Mouse (Mus musculus): Measurements from ENCODE around the gene Scfd2. TPM values are rescaled to one million over a fixed set of nuclear protein-coding genes. Genes with fewer than 3 reads are reported as not detected.

Scfd2 gene
- polyA plus RNA-seq, 1 experiment from 2014 or later = 18.1 TPM

DNA sequence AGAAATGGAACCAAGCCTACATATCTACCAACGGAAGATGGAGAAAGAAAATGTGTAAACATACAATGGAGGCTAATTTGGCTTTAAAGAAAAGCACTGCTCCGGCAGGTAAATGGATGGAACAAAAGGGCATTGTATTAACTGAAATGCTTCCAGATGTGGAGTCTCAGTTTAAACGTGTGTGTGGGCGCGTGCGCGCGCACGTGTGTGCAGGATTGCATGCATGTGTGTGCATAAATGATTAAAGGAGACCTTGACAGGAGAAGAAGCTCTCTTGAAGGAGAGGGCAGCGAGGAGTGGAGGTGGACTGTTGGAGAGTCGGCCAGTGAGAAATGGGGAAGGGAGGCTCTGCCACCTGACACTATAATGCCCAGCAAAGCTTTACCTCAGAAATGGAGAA, 58.4 kb downstream of the Scfd2 start:
- WGBS = 91% methylated on average over 11 of the region's 11 CpGs
- Histone ChIP-seq H3K4me3 (ENCODE audit: low read depth, low read length) (no peak overlapping the region), H3K9me3 (replicated peaks; ENCODE audit: control insufficient read depth, low read length, poor library complexity, severe bottlenecking) (no peaks in the 10 kb centered on the region), H3K9ac (ENCODE audit: low read depth, low read length) (no peak overlapping the region), H3K27ac (ENCODE audit: low read length) (no peak overlapping the region), H3K4me1 (ENCODE audit: control insufficient read depth, insufficient read depth, low read length) (no peaks in the 10 kb centered on the region), H3K36me3 (ENCODE audit: control insufficient read depth, insufficient read depth, low read length) (no peaks in the 10 kb centered on the region), H3K27me3 (ENCODE audit: control insufficient read depth, insufficient read depth, low read depth, low read length) (no peaks in the 10 kb centered on the region), H3K4me2 (ENCODE audit: low read length) (no peak overlapping the region)
- no peak for ATAC-seq

DNA sequence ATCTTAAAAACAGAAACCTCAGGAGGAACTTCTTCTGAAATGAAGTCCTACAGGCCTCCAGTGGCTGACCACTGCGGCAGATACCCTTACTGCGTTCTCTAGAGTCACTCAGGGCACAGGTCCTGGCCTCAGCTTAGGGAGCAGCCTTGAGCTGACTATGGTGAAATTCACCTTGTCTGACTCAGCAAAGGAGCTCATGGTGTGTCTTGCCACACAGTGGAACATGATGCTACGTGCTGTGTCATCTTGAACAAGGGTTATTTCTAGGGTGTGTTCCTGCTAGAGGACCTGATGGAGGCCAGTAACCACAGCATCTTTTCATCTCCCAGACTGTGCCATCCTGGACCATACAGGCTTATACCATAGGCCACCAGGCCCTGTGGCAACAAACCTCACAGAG, 60.7 kb downstream of the Scfd2 start:
- Histone ChIP-seq H3K9me3 (replicated peaks; ENCODE audit: control insufficient read depth, low read length, poor library complexity, severe bottlenecking) (no peaks in the 10 kb centered on the region), H3K36me3 (ENCODE audit: control insufficient read depth, insufficient read depth, low read length) (no peaks in the 10 kb centered on the region), H3K27me3 (ENCODE audit: control insufficient read depth, insufficient read depth, low read depth, low read length) (no peaks in the 10 kb centered on the region), H3K9ac (ENCODE audit: low read depth, low read length) (no peak overlapping the region), H3K4me1 (ENCODE audit: control insufficient read depth, insufficient read depth, low read length) (no peaks in the 10 kb centered on the region), H3K4me2 (ENCODE audit: low read length) (no peak overlapping the region), H3K4me3 (ENCODE audit: low read depth, low read length) (no peak overlapping the region), H3K27ac (ENCODE audit: low read length) (no peak overlapping the region)
- WGBS = 93% methylated on average over 3 of the region's 3 CpGs
- ATAC-seq = no peak

DNA sequence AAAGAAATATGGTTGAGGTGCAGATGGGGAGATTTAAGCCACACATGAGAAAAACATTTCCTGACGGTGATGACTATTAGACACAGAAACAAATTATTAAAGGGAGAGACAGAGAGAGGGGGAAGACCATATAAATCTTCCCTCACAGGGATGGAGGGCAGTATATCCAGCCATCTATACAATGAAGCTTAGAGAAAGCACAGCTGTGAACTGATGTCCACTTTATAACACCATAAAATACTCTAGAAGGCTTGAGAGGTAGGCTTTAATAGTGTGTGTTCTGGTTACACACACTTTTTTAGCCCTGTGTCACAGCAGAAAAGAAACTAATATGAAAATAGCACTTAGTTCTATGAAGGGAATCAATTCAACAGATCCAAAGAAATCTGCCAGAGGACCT, 61.9 kb downstream of the Scfd2 start:
- no peaks in the 10 kb centered on the region for H3K36me3 ChIP-seq (ENCODE audit: control insufficient read depth, insufficient read depth, low read length)
- no peak for ATAC-seq
- H3K9me3 ChIP-seq (replicated peaks; ENCODE audit: control insufficient read depth, low read length, poor library complexity, severe bottlenecking) = no peaks in the 10 kb centered on the region
- H3K27ac ChIP-seq (ENCODE audit: low read length) = no peak overlapping the region
- no peaks in the 10 kb centered on the region for H3K27me3 ChIP-seq (ENCODE audit: control insufficient read depth, insufficient read depth, low read depth, low read length)
- 96% methylated on average over 1 of the region's 1 CpGs for WGBS
- H3K4me2 ChIP-seq (ENCODE audit: low read length) = no peak overlapping the region
- H3K4me1 ChIP-seq (ENCODE audit: control insufficient read depth, insufficient read depth, low read length) = no peaks in the 10 kb centered on the region
- H3K9ac ChIP-seq (ENCODE audit: low read depth, low read length) = no peak overlapping the region
- no peak overlapping the region for H3K4me3 ChIP-seq (ENCODE audit: low read depth, low read length)

DNA sequence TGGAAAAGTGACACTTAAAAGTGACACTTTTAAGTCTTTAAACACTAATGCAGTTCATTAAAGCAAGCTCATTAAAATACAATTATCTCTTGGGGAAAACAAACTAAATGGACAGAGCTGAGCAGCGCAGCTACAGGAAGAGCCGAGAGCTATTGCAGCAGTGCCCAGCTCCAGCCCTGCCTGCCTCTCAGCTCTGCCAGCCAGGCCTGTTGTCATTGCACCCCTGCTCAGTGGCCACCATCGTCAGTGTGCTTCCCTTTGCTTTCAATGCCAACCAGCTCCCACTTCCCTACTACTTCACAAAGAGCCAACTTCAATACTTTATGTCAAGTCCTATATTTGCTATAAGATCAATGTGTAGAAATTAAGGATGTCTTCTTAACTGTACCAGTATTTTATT, 63.8 kb downstream of the Scfd2 start:
- H3K27me3 ChIP-seq (ENCODE audit: control insufficient read depth, insufficient read depth, low read depth, low read length) = no peaks in the 10 kb centered on the region
- no peaks in the 10 kb centered on the region for H3K9me3 ChIP-seq (replicated peaks; ENCODE audit: control insufficient read depth, low read length, poor library complexity, severe bottlenecking)
- H3K9ac ChIP-seq (ENCODE audit: low read depth, low read length) = no peak overlapping the region
- no peaks in the 10 kb centered on the region for H3K4me1 ChIP-seq (ENCODE audit: control insufficient read depth, insufficient read depth, low read length)
- H3K36me3 ChIP-seq (ENCODE audit: control insufficient read depth, insufficient read depth, low read length) = no peaks in the 10 kb centered on the region
- H3K4me3 ChIP-seq (ENCODE audit: low read depth, low read length) = no peak overlapping the region
- ATAC-seq = no peak
- H3K27ac ChIP-seq (ENCODE audit: low read length) = no peak overlapping the region
- 68% methylated on average over 3 of the region's 3 CpGs for WGBS
- H3K4me2 ChIP-seq (ENCODE audit: low read length) = no peak overlapping the region

DNA sequence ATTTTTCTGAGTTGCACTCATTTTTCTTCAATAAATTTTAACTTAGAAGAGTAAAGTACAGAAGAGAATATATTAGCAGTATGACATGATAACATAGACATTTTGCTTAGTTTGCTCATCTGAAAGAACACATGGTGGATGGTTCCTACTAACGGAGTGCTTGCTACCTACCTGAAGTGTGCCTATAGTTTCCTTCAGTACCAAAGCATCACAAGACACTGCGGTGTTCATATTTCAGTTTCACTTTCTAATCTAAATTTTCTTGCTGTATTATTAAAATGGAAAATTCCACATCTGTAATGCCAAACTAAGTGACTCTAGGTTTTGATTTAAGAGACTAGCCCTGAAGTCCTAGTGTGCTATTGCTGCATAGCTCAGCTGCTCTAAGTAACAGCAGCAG, 74.8 kb downstream of the Scfd2 start:
- Histone ChIP-seq H3K36me3 (ENCODE audit: control insufficient read depth, insufficient read depth, low read length) (no peaks in the 10 kb centered on the region), H3K27ac (ENCODE audit: low read length) (no peak overlapping the region), H3K4me2 (ENCODE audit: low read length) (no peak overlapping the region), H3K9me3 (replicated peaks; ENCODE audit: control insufficient read depth, low read length, poor library complexity, severe bottlenecking) (no peaks in the 10 kb centered on the region), H3K4me1 (ENCODE audit: control insufficient read depth, insufficient read depth, low read length) (no peaks in the 10 kb centered on the region), H3K27me3 (ENCODE audit: control insufficient read depth, insufficient read depth, low read depth, low read length) (no peaks in the 10 kb centered on the region), H3K4me3 (ENCODE audit: low read depth, low read length) (no peak overlapping the region), H3K9ac (ENCODE audit: low read depth, low read length) (no peak overlapping the region)
- 97% methylated on average over 2 of the region's 2 CpGs for WGBS
- no peak for ATAC-seq

DNA sequence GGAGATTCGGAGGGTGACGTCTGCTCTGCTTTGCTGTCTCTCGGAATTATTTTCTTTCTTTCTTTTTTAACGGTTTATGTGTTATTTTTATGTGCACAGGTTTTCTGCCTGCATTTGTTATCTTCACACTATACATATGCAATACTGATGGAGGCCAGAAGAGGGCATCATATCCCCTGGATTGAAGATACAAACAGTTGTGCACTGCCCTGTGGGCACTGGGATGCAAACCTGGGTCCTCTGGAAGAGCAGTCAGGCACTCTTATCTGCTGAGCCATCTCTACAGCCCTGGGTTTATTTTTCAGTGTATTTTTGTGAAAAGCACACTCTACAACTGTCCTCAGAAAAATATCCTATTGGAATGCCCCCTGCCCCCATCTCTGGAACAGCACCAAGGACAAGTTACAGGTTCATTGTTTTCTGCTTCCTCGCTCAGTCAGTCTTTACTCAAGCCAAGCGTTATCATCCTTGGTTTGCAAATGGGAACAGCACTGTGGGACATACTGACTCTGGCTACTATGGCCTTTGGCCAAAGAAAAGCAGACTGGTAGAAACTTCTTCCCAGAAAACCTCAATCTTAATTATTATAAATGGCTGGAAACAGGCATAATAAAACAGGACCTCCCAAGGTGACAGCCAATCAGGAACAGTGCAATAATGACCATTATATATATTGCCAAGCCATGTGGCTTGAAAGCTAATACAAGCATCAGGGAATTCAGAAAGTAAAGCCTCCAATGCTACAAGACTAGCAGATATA, 75.9 kb downstream of the Scfd2 start:
- H3K36me3 ChIP-seq (ENCODE audit: control insufficient read depth, insufficient read depth, low read length) = no peaks in the 10 kb centered on the region
- H3K27me3 ChIP-seq (ENCODE audit: control insufficient read depth, insufficient read depth, low read depth, low read length) = no peaks in the 10 kb centered on the region
- no peak overlapping the region for H3K9ac ChIP-seq (ENCODE audit: low read depth, low read length)
- H3K4me2 ChIP-seq (ENCODE audit: low read length) = no peak overlapping the region
- H3K27ac ChIP-seq (ENCODE audit: low read length) = no peak overlapping the region
- no peaks in the 10 kb centered on the region for H3K4me1 ChIP-seq (ENCODE audit: control insufficient read depth, insufficient read depth, low read length)
- no peak overlapping the region for H3K4me3 ChIP-seq (ENCODE audit: low read depth, low read length)
- ATAC-seq = no peak
- no peaks in the 10 kb centered on the region for H3K9me3 ChIP-seq (replicated peaks; ENCODE audit: control insufficient read depth, low read length, poor library complexity, severe bottlenecking)
- WGBS = 94% methylated on average over 6 of the region's 6 CpGs

DNA sequence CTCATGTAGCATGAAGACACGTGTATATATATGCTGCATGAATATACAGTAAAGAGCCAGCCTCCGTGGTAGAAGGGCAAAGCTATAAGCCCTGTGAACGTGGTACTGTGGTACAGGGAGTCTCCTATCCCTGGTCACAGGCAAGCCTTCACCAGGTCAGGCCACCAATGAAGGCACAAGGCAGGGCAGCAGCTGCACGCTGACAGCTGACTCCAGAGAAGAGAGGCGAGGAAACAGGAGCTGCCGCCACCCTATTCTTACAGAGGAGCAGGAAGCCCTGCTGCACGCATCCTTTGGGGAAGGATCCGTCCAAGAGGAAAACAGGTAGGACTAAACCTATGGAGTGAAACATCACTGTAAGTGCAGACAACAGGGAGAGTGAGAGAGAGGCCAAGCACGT, 76.5 kb downstream of the Scfd2 start:
- WGBS = 87% methylated on average over 9 of the region's 9 CpGs
- Histone ChIP-seq H3K36me3 (ENCODE audit: control insufficient read depth, insufficient read depth, low read length) (no peaks in the 10 kb centered on the region), H3K4me3 (ENCODE audit: low read depth, low read length) (no peak overlapping the region), H3K9ac (ENCODE audit: low read depth, low read length) (no peak overlapping the region), H3K27me3 (ENCODE audit: control insufficient read depth, insufficient read depth, low read depth, low read length) (no peaks in the 10 kb centered on the region), H3K27ac (ENCODE audit: low read length) (no peak overlapping the region), H3K4me2 (ENCODE audit: low read length) (no peak overlapping the region), H3K9me3 (replicated peaks; ENCODE audit: control insufficient read depth, low read length, poor library complexity, severe bottlenecking) (no peaks in the 10 kb centered on the region), H3K4me1 (ENCODE audit: control insufficient read depth, insufficient read depth, low read length) (no peaks in the 10 kb centered on the region)
- no peak for ATAC-seq

DNA sequence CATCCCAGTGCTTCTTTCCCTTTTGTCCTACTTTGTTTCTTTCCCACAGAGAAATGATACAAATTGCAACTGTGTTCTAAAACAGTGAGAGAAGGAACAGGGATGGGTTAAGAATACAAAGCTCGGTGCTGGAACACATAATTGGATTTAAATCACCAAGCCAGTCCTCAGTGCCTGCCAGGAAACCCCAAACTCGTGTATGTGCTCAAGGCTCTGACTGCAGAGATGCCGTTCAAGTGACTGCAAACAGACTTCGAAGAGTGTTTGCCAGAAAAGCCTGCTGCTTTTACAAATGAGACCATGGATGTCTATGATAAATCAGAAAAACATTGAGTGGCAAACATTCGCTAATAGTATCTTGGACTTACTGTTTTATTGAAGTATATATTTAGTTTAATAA, 80.6 kb downstream of the Scfd2 start:
- no peak overlapping the region for H3K9ac ChIP-seq (ENCODE audit: low read depth, low read length)
- no peaks in the 10 kb centered on the region for H3K4me1 ChIP-seq (ENCODE audit: control insufficient read depth, insufficient read depth, low read length)
- H3K36me3 ChIP-seq (ENCODE audit: control insufficient read depth, insufficient read depth, low read length) = no peaks in the 10 kb centered on the region
- H3K4me3 ChIP-seq (ENCODE audit: low read depth, low read length) = no peak overlapping the region
- no peaks in the 10 kb centered on the region for H3K27me3 ChIP-seq (ENCODE audit: control insufficient read depth, insufficient read depth, low read depth, low read length)
- H3K9me3 ChIP-seq (replicated peaks; ENCODE audit: control insufficient read depth, low read length, poor library complexity, severe bottlenecking) = no peaks in the 10 kb centered on the region
- 61% methylated on average over 5 of the region's 5 CpGs for WGBS
- no peak overlapping the region for H3K27ac ChIP-seq (ENCODE audit: low read length)
- no peak for ATAC-seq
- H3K4me2 ChIP-seq (ENCODE audit: low read length) = no peak overlapping the region

DNA sequence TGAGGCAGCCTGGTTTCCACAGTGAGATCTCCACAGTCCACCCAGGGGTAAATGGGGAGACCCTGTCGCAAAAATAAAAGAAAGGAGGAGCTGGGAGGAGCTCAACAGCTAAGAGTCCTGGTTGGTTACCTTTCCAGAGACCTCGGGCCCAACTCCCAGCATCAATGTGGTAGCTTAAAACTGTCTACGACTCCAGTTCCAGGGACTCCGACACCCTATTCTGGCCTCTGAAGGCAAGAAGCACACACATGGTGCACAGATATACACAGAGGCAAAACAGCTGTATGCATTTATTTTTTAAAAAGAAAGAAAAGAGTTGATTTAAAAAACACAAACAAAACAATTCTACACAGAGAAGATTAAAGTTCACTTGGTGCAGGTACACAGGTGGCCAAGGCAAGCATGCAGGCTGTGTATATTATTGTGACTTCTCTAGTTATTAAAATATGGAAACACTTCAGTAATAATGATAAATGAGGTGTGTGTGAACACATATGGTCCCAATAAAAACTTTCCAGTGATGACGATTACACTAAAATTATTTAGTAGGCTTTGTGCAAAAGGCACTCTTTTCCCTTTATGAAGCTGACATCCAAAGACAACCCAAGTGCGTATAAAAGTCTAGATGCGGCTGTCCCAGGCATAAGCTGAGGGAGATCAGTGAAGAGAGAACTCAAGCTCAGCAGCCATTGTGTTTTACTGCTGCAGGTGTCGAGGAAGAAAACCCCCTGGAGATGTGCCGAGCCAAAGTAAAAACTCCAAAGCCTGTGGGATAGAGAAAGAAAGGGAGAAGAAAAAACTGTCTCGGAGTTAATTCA, 83.8 kb downstream of the Scfd2 start:
- H3K36me3 ChIP-seq (ENCODE audit: control insufficient read depth, insufficient read depth, low read length) = no peaks in the 10 kb centered on the region
- WGBS = 57% methylated on average over 10 of the region's 10 CpGs
- no peak for ATAC-seq
- no peaks in the 10 kb centered on the region for H3K4me1 ChIP-seq (ENCODE audit: control insufficient read depth, insufficient read depth, low read length)
- no peak overlapping the region for H3K27ac ChIP-seq (ENCODE audit: low read length)
- H3K4me3 ChIP-seq (ENCODE audit: low read depth, low read length) = no peak overlapping the region
- H3K4me2 ChIP-seq (ENCODE audit: low read length) = no peak overlapping the region
- no peaks in the 10 kb centered on the region for H3K27me3 ChIP-seq (ENCODE audit: control insufficient read depth, insufficient read depth, low read depth, low read length)
- H3K9ac ChIP-seq (ENCODE audit: low read depth, low read length) = no peak overlapping the region
- H3K9me3 ChIP-seq (replicated peaks; ENCODE audit: control insufficient read depth, low read length, poor library complexity, severe bottlenecking) = no peaks in the 10 kb centered on the region
